Mouse (Mus musculus) heart, embryonic 14.5 days (tissue): ENCODE measurements around the gene Cep350. TPM values are rescaled to one million over a fixed set of nuclear protein-coding genes. Genes with fewer than 3 reads are reported as not detected.

ENCODE experiments used
- ATAC-seq: fragments of 200-750 bp; cut with Nextera tagmentation; 2 replicates; pipeline ENCODE4 v1.8.0; 2017; ENCODE audit warnings: low read depth, moderate TSS enrichment; ENCODE audit not compliant: insufficient number of reproducible peaks, insufficient read depth, low FRiP score
- H3K27ac ChIP-seq, 2 experiments: fragments of 200-500 bp in 1 of 2; fragments of 300-500 bp in 1 of 2; sonication (generic) in 1 of 2; replicated peaks in 1 of 2; 2 replicates each; pipeline ENCODE4 v1.5.1; 2012 to 2014; ENCODE audit warnings: low read depth in 2 of 2, low read length in 2 of 2, control low read depth in 1 of 2, mild to moderate bottlenecking in 1 of 2, mixed read lengths in 1 of 2; ENCODE audit not compliant: control insufficient read depth in 1 of 2, insufficient read depth in 1 of 2
- H3K27me3 ChIP-seq: fragments of 300-500 bp; sonication (generic); 2 replicates; pipeline ENCODE4 v1.6.1; 2014; ENCODE audit warnings: mild to moderate bottlenecking, low read length, control low read depth; ENCODE audit not compliant: control insufficient read depth, insufficient read depth
- H3K36me3 ChIP-seq: fragments of 300-500 bp; sonication (generic); 2 replicates; pipeline ENCODE4 v1.6.1; 2014; ENCODE audit warnings: mild to moderate bottlenecking, control low read depth, low read length, mixed read lengths; ENCODE audit not compliant: control insufficient read depth, insufficient read depth
- H3K4me1 ChIP-seq, 2 experiments: fragments of 200-500 bp in 1 of 2; fragments of 300-500 bp in 1 of 2; sonication (generic) in 1 of 2; 2 replicates each; pipeline ENCODE4 v1.6.1; 2012 to 2014; ENCODE audit warnings: low read length in 2 of 2, control low read depth in 1 of 2, mixed read lengths in 1 of 2; ENCODE audit not compliant: control insufficient read depth in 2 of 2, insufficient read depth in 2 of 2
- H3K4me2 ChIP-seq: fragments of 300-500 bp; sonication (generic); 2 replicates; pipeline ENCODE4 v1.6.1; 2014; ENCODE audit warnings: mild to moderate bottlenecking, low read length
- H3K4me3 ChIP-seq, 2 experiments: fragments of 200-500 bp in 1 of 2; fragments of 300-500 bp in 1 of 2; sonication (generic) in 1 of 2; 2 replicates each; pipeline ENCODE4 v1.5.1; 2012 to 2014; ENCODE audit warnings: low read length in 2 of 2, mild to moderate bottlenecking in 2 of 2, control low read depth in 1 of 2, low read depth in 1 of 2, moderate library complexity in 1 of 2; ENCODE audit not compliant: control insufficient read depth in 1 of 2, insufficient read depth in 1 of 2
- H3K9ac ChIP-seq: fragments of 300-500 bp; sonication (generic); 2 replicates; pipeline ENCODE4 v1.6.1; 2014; ENCODE audit warnings: mild to moderate bottlenecking, low read length
- H3K9me3 ChIP-seq: fragments of 300-500 bp; sonication (generic); 2 replicates; pipeline ENCODE4 v1.6.1; 2016; ENCODE audit warnings: low read length, control low read depth; ENCODE audit not compliant: control insufficient read depth
- WGBS: fragments of 180-500 bp; shearing (Covaris S2); extraction: QIAGEN DNeasy Blood & Tissue Kit; methylation state at CpG from one replicate; pipeline ENCODE4 v1.1.7; 2014; 5-methylcytosine and 5-hydroxymethylcytosine counted together
- polyA plus RNA-seq: library from polyadenylated mRNA; unstranded; fragments of >200 nt; fragmentation: Nextera tagmentation; extraction: Ambion mirVana; gene quantifications from 2 replicates; pipeline ENCODE4 v1.2.1, GENCODE M21; 2014

The Cep350 gene
- polyA plus RNA-seq, 1 experiment from 2014 or later = 11.3 TPM

- 65% methylated on average over 5 of the region's 5 CpGs for WGBS
- Histone ChIP-seq H3K27ac (peak overlapping the region in 1 of 2 experiments; percentile 20; a peak in 1 of 4 replicates), H3K9ac (no peak overlapping the region), H3K4me2 (no peak overlapping the region), H3K36me3 (peaks cover 40% of the 10 kb centered on the region), H3K4me1 (peaks cover 6 to 15% of the 10 kb centered on the region in 2 experiments; a peak in 3 of 4 replicates), H3K9me3 (no peaks in the 10 kb centered on the region), H3K4me3 (no peak overlapping the region), H3K27me3 (no peaks in the 10 kb centered on the region)
- ATAC-seq = no peak
Measured at GRCm38 (mm10) chr1:155844235-155844634, 128.8 kb downstream of the Cep350 start.

GRCm38 (mm10) chr1:155843538-155843937 is 129.5 kb downstream of the Cep350 start:
- H3K9ac ChIP-seq = no peak overlapping the region
- 70% methylated on average over 4 of the region's 4 CpGs for WGBS
- H3K36me3 ChIP-seq = peaks cover 34% of the 10 kb centered on the region
- no peak overlapping the region for H3K4me2 ChIP-seq
- H3K4me3 ChIP-seq = no peak overlapping the region
- H3K4me1 ChIP-seq = peaks cover 6 to 15% of the 10 kb centered on the region in 2 experiments; a peak in 3 of 4 replicates
- no peak for ATAC-seq
- no peak overlapping the region; a peak in 2 of 4 replicates for H3K27ac ChIP-seq
- no peaks in the 10 kb centered on the region for H3K9me3 ChIP-seq
- H3K27me3 ChIP-seq = no peaks in the 10 kb centered on the region

- Histone ChIP-seq H3K36me3 (no peaks in the 10 kb centered on the region), H3K4me3 (no peak overlapping the region), H3K4me1 (no peaks in the 10 kb centered on the region), H3K27me3 (no peaks in the 10 kb centered on the region), H3K27ac (no peak overlapping the region), H3K9ac (no peak overlapping the region), H3K4me2 (no peak overlapping the region), H3K9me3 (no peaks in the 10 kb centered on the region)
- 46% methylated on average over 2 of the region's 2 CpGs for WGBS
- ATAC-seq = no peak
Measured at GRCm38 (mm10) chr1:155835667-155836066, 137.4 kb downstream of the Cep350 start.

- no peaks in the 10 kb centered on the region for H3K27me3 ChIP-seq
- 84% methylated on average over 9 of the region's 9 CpGs for WGBS
Measured at GRCm38 (mm10) chr1:155833610-155834009, 139.4 kb downstream of the Cep350 start.

GRCm38 (mm10) chr1:155831958-155832357 is 141.1 kb downstream of the Cep350 start:
- H3K9ac ChIP-seq = no peak overlapping the region
- H3K4me1 ChIP-seq = no peaks in the 10 kb centered on the region
- no peak overlapping the region for H3K27ac ChIP-seq
- no peaks in the 10 kb centered on the region for H3K27me3 ChIP-seq
- WGBS = 86% methylated on average over 3 of the region's 3 CpGs
- no peak overlapping the region for H3K4me3 ChIP-seq
- no peaks in the 10 kb centered on the region for H3K9me3 ChIP-seq
- H3K4me2 ChIP-seq = no peak overlapping the region
- no peak for ATAC-seq
- no peaks in the 10 kb centered on the region for H3K36me3 ChIP-seq

More at GRCm38 (mm10) chr1:155833610-155834009, 139.4 kb downstream of the Cep350 start:
- Histone ChIP-seq H3K4me1 (no peaks in the 10 kb centered on the region), H3K27ac (no peak overlapping the region), H3K4me3 (no peak overlapping the region), H3K36me3 (no peaks in the 10 kb centered on the region), H3K9me3 (no peaks in the 10 kb centered on the region), H3K4me2 (no peak overlapping the region), H3K9ac (no peak overlapping the region)
- no peak for ATAC-seq

- Histone ChIP-seq H3K27ac (no peak overlapping the region), H3K4me1 (no peaks in the 10 kb centered on the region), H3K9me3 (no peaks in the 10 kb centered on the region), H3K9ac (no peak overlapping the region), H3K27me3 (no peaks in the 10 kb centered on the region), H3K36me3 (no peaks in the 10 kb centered on the region), H3K4me2 (no peak overlapping the region), H3K4me3 (no peak overlapping the region)
- WGBS = 71% methylated on average over 6 of the region's 6 CpGs
- ATAC-seq = no peak
Measured at GRCm38 (mm10) chr1:155830861-155831260, 142.2 kb downstream of the Cep350 start.

- Histone ChIP-seq H3K27me3 (no peaks in the 10 kb centered on the region), H3K4me1 (no peaks in the 10 kb centered on the region), H3K9me3 (no peaks in the 10 kb centered on the region), H3K9ac (no peak overlapping the region), H3K4me2 (no peak overlapping the region), H3K36me3 (no peaks in the 10 kb centered on the region), H3K4me3 (no peak overlapping the region), H3K27ac (no peak overlapping the region)
- ATAC-seq = no peak
- WGBS = 45% methylated on average over 8 of the region's 8 CpGs
Measured at GRCm38 (mm10) chr1:155827703-155828295, 145.3 kb downstream of the Cep350 start.
